Mouse (Mus musculus) G1E (cell line): ENCODE measurements around the gene Gapt. TPM values are rescaled to one million over a fixed set of nuclear protein-coding genes. Genes with fewer than 3 reads are reported as not detected.
"Not testable (repeated sequence)": the region's sequence is repeated elsewhere in the genome, so short reads cannot be mapped to it uniquely, and the experiment has no call there.

Experiments used
- ATAC-seq: 2 replicates; pipeline ENCODE4 v1.8.0; 2016; ENCODE audit warnings: mild to moderate bottlenecking; ENCODE audit not compliant: insufficient number of reproducible peaks, poor library complexity, low FRiP score, severe bottlenecking; ENCODE audit errors: extremely low read depth
- DNase-seq: peaks from one replicate; pipeline ENCODE4 v3.0.0; 2012; ENCODE audit warnings: low spot score
- H3K27me3 ChIP-seq: 2 replicates; pipeline ENCODE4 v1.6.1; 2012; ENCODE audit warnings: mild to moderate bottlenecking, low read length, inconsistent platforms; ENCODE audit not compliant: insufficient read depth
- H3K36me3 ChIP-seq: replicated peaks from 2 replicates; pipeline ENCODE3; 2012; ENCODE audit warnings: mild to moderate bottlenecking, inconsistent platforms
- H3K4me1 ChIP-seq: 2 replicates; pipeline ENCODE4 v1.6.1; 2012; ENCODE audit warnings: low read depth, low read length, inconsistent platforms, mixed read lengths; ENCODE audit not compliant: insufficient read depth
- H3K4me3 ChIP-seq: 2 replicates; pipeline ENCODE4 v1.5.1; 2012; ENCODE audit warnings: low read depth, mild to moderate bottlenecking, inconsistent platforms, low read length, moderate library complexity, mixed read lengths
- H3K9me3 ChIP-seq: replicated peaks from 2 replicates; pipeline ENCODE4 v1.6.1; 2012; ENCODE audit warnings: inconsistent platforms
- CTCF ChIP-seq: IDR thresholded peaks from 2 replicates; pipeline ENCODE4 v1.5.1; 2012; ENCODE audit warnings: low read depth, low read length, inconsistent platforms, mixed read lengths
- GATA1 ChIP-seq: IDR thresholded peaks from 2 replicates; pipeline ENCODE4 v1.6.1; 2012; ENCODE audit warnings: borderline replicate concordance, low read length, inconsistent platforms, mixed read lengths
- GATA2 ChIP-seq: IDR thresholded peaks from 2 replicates; pipeline ENCODE4 v1.6.1; 2012; ENCODE audit warnings: low read depth, low read length, inconsistent platforms, borderline replicate concordance
- POLR2AphosphoS5 ChIP-seq: IDR thresholded peaks from 2 replicates; pipeline ENCODE4 v1.6.1; 2012; ENCODE audit warnings: low read depth, low read length, inconsistent platforms; ENCODE audit not compliant: insufficient replicate concordance
- TAL1 ChIP-seq: conservative IDR thresholded peaks from 2 replicates; pipeline ENCODE4 v1.6.1; 2012; ENCODE audit warnings: low read depth, low read length, inconsistent platforms, mixed read lengths
- polyA plus RNA-seq: library from polyadenylated mRNA; stranded (reverse); fragments of >175 nt; gene quantifications from 2 replicates; pipeline ENCODE4 v1.2.3, GENCODE M21; 2012
- total RNA-seq, 2 experiments: library from RNA; stranded (forward) in 1 of 2; stranded (reverse) in 1 of 2; fragments of 200-1000 nt in 1 of 2; fragments of >200 nt in 1 of 2; fragmentation: Nextera tagmentation in 1 of 2; gene quantifications; 2 replicates each; pipeline ENCODE4 v1.2.3; 2014 to 2017

Gene Gapt
- total and polyA plus RNA-seq, 3 experiments = 0.22 TPM; not detected in 2

DNA sequence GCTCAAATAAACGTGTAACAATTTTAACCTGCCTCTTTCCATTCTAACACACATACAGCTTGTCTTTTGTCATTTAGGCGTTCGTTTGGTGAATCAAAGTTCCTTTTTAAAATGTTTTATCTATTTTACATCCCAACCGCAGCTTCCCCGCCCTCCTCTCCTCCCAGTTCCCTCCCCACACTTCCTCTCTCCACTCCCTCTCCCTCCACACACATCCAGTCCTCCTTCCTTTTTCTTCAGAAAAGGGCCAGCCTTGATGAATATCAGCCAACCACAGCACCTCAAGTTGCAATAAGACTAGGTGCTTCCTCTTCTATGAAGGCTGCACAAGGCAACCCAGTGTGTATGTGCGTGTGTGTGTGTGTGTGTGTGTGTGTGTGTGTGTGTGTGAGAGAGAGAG, 27.5 kb upstream of the Gapt start:
- Histone ChIP-seq H3K4me1 (no peaks in the 10 kb centered on the region), H3K9me3 (no peaks in the 10 kb centered on the region), H3K27me3 (no peaks in the 10 kb centered on the region), H3K36me3 (no peaks in the 10 kb centered on the region), H3K4me3 (no peak overlapping the region)
- TF ChIP-seq POLR2AphosphoS5 (no peak), TAL1 (no peak), GATA2 (no peak), CTCF (no peak), GATA1 (no peak)
- no peak for ATAC-seq
- no peak for DNase-seq

DNA sequence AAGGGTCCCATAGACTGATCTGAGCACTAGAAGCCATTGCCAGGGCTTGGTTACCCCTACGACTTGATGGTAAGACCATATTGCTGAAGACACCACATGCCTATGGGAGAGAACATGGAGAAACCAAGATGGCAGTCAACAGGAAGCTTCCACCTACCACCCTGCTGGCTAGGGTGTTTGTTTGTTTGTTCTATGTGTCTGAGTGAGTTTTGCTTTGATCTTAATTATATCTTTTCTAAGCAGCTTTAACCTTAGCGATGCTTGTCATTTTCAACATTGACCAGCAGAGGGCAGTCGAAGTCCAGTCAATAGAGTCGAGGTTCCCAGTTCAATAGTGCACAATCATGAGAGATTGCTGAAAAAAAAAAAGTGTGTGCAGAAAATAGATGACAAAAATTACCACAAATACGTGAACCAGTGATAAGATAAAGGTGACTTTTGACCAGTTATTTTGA, 25.5 kb upstream of the Gapt start:
- Histone ChIP-seq H3K4me1 (no peaks in the 10 kb centered on the region), H3K4me3 (no peak overlapping the region), H3K9me3 (no peaks in the 10 kb centered on the region), H3K36me3 (no peaks in the 10 kb centered on the region), H3K27me3 (no peaks in the 10 kb centered on the region)
- ATAC-seq (no peak), DNase-seq (no peak)
- TF ChIP-seq POLR2AphosphoS5 (no peak), CTCF (peak; percentile 66)

DNA sequence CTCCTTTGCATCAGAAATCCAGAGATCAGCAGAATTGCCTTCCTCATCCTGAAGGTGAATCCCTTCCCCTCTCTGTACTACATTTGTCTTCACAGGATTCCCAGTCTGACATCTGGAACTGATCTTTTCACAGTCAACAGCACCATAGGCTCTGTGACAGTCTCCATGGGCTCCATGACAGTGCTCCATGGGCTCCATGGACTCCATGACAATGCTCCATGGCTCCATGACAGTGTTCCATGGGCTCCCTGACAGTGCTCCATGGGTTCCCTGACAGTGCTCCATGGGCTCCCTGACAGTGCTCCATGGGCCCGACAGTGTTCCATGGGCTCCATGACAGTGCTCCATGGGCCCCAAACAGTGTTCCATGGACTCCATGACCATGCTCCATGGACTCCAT, 12.7 kb upstream of the Gapt start:
- Histone ChIP-seq H3K4me3 (no peak overlapping the region), H3K36me3 (no peaks in the 10 kb centered on the region), H3K4me1 (no peaks in the 10 kb centered on the region), H3K27me3 (no peaks in the 10 kb centered on the region), H3K9me3 (peaks cover 11% of the 10 kb centered on the region)
- DNase-seq = no peak
- TF ChIP-seq GATA2 (no peak), POLR2AphosphoS5 (no peak), TAL1 (no peak), GATA1 (no peak), CTCF (no peak)
- ATAC-seq = no peak

DNA sequence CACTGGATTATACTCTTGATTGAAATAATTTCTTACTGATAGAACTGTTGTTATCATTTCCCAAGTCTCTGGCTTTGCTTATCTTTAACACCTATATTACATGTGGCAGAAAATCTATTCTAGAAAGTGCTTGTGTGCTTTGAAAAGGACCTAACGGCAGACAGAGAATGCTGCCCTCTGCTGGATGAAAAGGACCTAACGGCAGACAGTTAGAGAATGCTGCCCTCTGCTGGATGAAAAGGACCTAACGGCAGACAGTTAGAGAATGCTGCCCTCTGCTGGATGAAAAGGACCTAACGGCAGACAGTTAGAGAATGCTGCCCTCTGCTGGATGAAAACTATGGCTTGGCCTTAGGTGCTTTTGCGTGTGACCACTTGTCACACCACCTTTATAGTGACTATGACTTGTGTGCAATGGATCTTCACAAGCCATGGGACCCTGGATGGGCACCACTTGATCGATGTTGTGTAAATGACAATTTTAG, 11.6 kb upstream of the Gapt start:
- DNase-seq, H3K4me3 ChIP-seq, H3K4me1 ChIP-seq, H3K36me3 ChIP-seq, H3K27me3 ChIP-seq: not testable (repeated sequence)
- TF ChIP-seq CTCF = peak; percentile 71
- peaks cover 11% of the 10 kb centered on the region for H3K9me3 ChIP-seq
- ATAC-seq = peak; percentile 60

DNA sequence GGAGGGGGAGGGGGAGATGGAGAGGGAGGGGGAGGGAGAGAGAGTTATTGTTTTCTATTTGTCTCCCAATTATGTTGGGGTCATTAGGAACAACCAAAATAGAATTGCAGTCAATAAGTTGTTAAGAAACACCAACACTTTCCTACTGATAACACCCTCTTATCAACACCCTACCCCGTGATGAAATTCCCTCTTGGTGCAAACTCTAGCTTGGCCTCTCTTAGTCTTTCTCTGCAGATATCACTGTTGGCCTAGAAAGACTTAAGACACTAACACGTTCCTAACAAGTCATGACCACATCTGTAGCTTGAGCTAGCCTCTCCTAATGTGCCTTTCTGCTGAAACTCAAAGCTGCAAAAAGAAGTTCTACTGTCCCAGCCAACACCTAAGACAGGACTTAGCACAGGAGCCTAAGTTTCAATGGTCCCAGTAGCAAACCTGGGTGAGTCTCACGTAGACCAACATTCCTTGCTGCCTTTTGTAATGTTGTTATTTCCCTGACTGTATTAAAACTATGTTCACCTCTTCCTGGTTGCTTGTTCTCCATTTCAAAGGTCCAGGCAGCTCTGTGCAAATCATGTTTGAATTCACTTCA, 11.1 kb upstream of the Gapt start:
- Histone ChIP-seq H3K9me3 (peaks cover 11% of the 10 kb centered on the region), H3K4me3 (no peak overlapping the region), H3K4me1 (no peaks in the 10 kb centered on the region), H3K36me3 (no peaks in the 10 kb centered on the region), H3K27me3 (no peaks in the 10 kb centered on the region)
- ATAC-seq (no peak), DNase-seq (no peak)
- no peak for TF ChIP-seq CTCF
- TF ChIP-seq GATA2 = no peak
- TF ChIP-seq TAL1 = no peak

DNA sequence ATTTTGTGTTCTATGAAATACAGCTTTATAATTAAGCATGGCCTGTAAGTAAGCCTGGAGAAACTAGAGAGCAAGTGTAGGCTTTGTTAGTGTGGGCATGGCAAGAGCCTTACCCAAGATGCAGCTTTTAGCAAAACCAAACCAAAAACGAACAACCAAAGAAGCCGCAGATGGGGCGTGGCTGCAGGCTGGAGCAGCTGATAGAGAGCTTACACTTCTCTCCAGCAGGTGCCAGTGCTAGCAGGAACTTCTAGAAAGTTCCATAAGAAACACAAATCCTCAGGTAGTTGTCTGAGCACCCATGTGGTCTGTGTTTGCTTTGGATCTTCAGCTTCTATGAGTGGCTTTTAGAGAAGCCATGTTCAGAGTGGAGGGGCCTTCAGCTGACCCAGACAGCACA, 9.5 kb upstream of the Gapt start:
- Histone ChIP-seq H3K4me1 (no peaks in the 10 kb centered on the region), H3K4me3 (no peak overlapping the region), H3K36me3 (no peaks in the 10 kb centered on the region), H3K27me3 (no peaks in the 10 kb centered on the region), H3K9me3 (peaks cover 11% of the 10 kb centered on the region)
- ATAC-seq (no peak), DNase-seq (no peak)
- TF ChIP-seq TAL1 = no peak
- no peak for TF ChIP-seq POLR2AphosphoS5
- no peak for TF ChIP-seq CTCF
- TF ChIP-seq GATA1 = no peak
- TF ChIP-seq GATA2 = no peak

DNA sequence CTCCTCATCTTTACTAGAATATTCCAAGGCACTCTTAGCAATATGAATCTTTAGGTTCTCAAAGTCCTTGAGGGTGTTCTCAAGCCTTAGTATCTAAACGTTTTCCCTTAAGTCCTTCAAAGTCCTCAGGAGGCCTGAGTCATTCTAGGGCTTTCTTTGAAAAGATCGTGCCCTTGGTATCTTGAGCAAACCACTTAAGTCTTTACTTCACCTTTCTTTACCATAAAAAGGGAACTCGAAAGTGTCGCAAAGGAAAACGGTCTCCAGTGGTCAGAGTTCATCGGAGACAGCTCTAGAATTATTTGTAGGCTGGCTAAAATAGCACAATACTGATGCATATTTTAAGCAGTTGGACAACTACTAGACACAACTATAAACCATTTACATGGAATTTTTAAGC, 6.7 kb upstream of the Gapt start:
- peaks cover 3% of the 10 kb centered on the region; the same call in 1 of the 2 replicates for H3K9me3 ChIP-seq
- no peaks in the 10 kb centered on the region for H3K4me1 ChIP-seq
- H3K36me3 ChIP-seq = no peaks in the 10 kb centered on the region
- ATAC-seq (no peak), DNase-seq (no peak)
- no peak overlapping the region for H3K4me3 ChIP-seq
- H3K27me3 ChIP-seq = no peaks in the 10 kb centered on the region
- no peak for TF ChIP-seq GATA1
- no peak for TF ChIP-seq POLR2AphosphoS5
- no peak for TF ChIP-seq TAL1
